Mouse (Mus musculus) kidney, embryonic 14.5 days (tissue): ENCODE measurements around the gene Izumo2. TPM values are rescaled to one million over a fixed set of nuclear protein-coding genes. Genes with fewer than 3 reads are reported as not detected.
A peak's percentile ranks its signal among the peaks of the same experiment; 100 is the strongest.

Source experiments
- ATAC-seq: fragments of 200-750 bp; cut with Nextera tagmentation; 2 replicates; pipeline ENCODE4 v1.8.0; 2017; ENCODE audit warnings: moderate number of reproducible peaks, mild to moderate bottlenecking, moderate TSS enrichment, moderate library complexity; ENCODE audit not compliant: low FRiP score, low TSS enrichment
- H3K27ac ChIP-seq: fragments of 300-500 bp; sonication (generic); 2 replicates; pipeline ENCODE4 v1.5.1; 2014; ENCODE audit warnings: low read depth, mild to moderate bottlenecking, low read length, moderate library complexity, mixed read lengths
- H3K27me3 ChIP-seq: fragments of 300-500 bp; sonication (generic); 2 replicates; pipeline ENCODE4 v1.6.1; 2014; ENCODE audit warnings: mild to moderate bottlenecking, low read length; ENCODE audit not compliant: control insufficient read depth, insufficient read depth
- H3K36me3 ChIP-seq: fragments of 300-500 bp; sonication (generic); 2 replicates; pipeline ENCODE4 v1.6.1; 2014; ENCODE audit warnings: low read length, mixed read lengths; ENCODE audit not compliant: control insufficient read depth, insufficient read depth
- H3K4me1 ChIP-seq: fragments of 300-500 bp; sonication (generic); 2 replicates; pipeline ENCODE4 v1.6.1; 2014; ENCODE audit warnings: low read length, mixed read lengths; ENCODE audit not compliant: control insufficient read depth, insufficient read depth
- H3K4me2 ChIP-seq: fragments of 300-500 bp; sonication (generic); replicated peaks from 2 replicates; pipeline ENCODE4 v1.6.1; 2014; ENCODE audit warnings: low read depth, mild to moderate bottlenecking, low read length
- H3K4me3 ChIP-seq: fragments of 300-500 bp; sonication (generic); 2 replicates; pipeline ENCODE4 v1.5.1; 2014; ENCODE audit warnings: mild to moderate bottlenecking, low read length
- H3K9ac ChIP-seq: fragments of 300-500 bp; sonication (generic); 2 replicates; pipeline ENCODE4 v1.6.1; 2014; ENCODE audit warnings: low read depth, mild to moderate bottlenecking, low read length, moderate library complexity
- H3K9me3 ChIP-seq: fragments of 300-500 bp; sonication (generic); 2 replicates; pipeline ENCODE4 v1.6.1; 2016; ENCODE audit warnings: low read length; ENCODE audit not compliant: control insufficient read depth
- WGBS: fragments of 180-500 bp; shearing (Covaris S2); extraction: QIAGEN DNeasy Blood & Tissue Kit; methylation state at CpG from one replicate; pipeline ENCODE4 v1.1.7; 2014; 5-methylcytosine and 5-hydroxymethylcytosine counted together
- polyA plus RNA-seq: library from polyadenylated mRNA; unstranded; fragments of >200 nt; fragmentation: Nextera tagmentation; extraction: Ambion mirVana; gene quantifications from 2 replicates; pipeline ENCODE4 v1.2.1, GENCODE M21; 2014

The Izumo2 gene
- polyA plus RNA-seq, 1 experiment from 2014 or later = not detected

GRCm38 (mm10) chr7:44670803-44671202 lies 37.7 kb upstream of the Izumo2 start, which contains the start of gene Myh14:
Gene Myh14 (minus strand): TSS chr7:44670843.
- 0 out of 2 replicates have a peak within 1 kb of the TSS, but pooled peaks have one; percentile 12 for H3K9ac ChIP-seq
- WGBS = 0% methylated on average over 23 of the region's 23 CpGs
- 0 out of 2 replicates have a peak, but pooled peaks cover 3% of the 10 kb centered on the region for H3K9me3 ChIP-seq
- no peaks in the 10 kb centered on the region for H3K4me1 ChIP-seq
- peak within 1 kb of the TSS; percentile 50 for H3K4me2 ChIP-seq
- ATAC-seq = peak; percentile 97
- H3K27me3 ChIP-seq = peaks cover 15% of the 10 kb centered on the region
- no peak within 1 kb of the TSS for H3K27ac ChIP-seq
- H3K4me3 ChIP-seq = peak within 1 kb of the TSS; percentile 24
- H3K36me3 ChIP-seq = no peaks in the 10 kb centered on the region

DNA sequence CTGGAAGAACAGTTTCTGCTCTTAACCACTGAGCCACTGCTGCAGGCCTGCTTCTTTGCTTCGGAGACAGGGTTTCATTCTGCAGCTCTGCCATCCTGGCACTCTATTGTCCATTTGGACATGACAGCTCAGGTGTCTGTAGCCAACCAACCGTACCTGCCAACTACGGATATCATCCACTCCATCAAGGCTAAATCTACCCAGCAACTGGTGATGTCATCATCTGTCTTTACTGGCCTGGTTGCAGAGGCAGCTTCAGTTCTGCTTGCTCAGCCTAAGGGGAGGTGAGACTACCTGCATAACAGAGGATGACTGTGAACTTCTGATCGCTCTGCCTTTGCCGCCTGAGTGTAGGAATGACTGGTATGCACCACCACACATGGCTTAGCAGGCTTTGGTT lies 36.3 kb upstream of the Izumo2 start:
- Histone ChIP-seq H3K9me3 (0 out of 2 replicates have a peak, but pooled peaks cover 3% of the 10 kb centered on the region), H3K4me1 (no peaks in the 10 kb centered on the region), H3K27ac (no peak overlapping the region), H3K4me3 (no peak overlapping the region), H3K36me3 (no peaks in the 10 kb centered on the region), H3K9ac (no peak overlapping the region), H3K27me3 (peaks cover 15% of the 10 kb centered on the region), H3K4me2 (no peak overlapping the region)
- WGBS = 66% methylated on average over 5 of the region's 5 CpGs
- ATAC-seq = no peak

- H3K9ac ChIP-seq = no peak overlapping the region
- H3K4me2 ChIP-seq = no peak overlapping the region
- no peak overlapping the region for H3K4me3 ChIP-seq
- 80% methylated on average over 4 of the region's 4 CpGs for WGBS
- 0 out of 2 replicates have a peak, but pooled peaks cover 3% of the 10 kb centered on the region for H3K9me3 ChIP-seq
- no peak for ATAC-seq
- no peaks in the 10 kb centered on the region for H3K36me3 ChIP-seq
- H3K27me3 ChIP-seq = peaks cover 10% of the 10 kb centered on the region; the same call in 1 of the 2 replicates
- H3K4me1 ChIP-seq = no peaks in the 10 kb centered on the region
- H3K27ac ChIP-seq = no peak overlapping the region
Measured at GRCm38 (mm10) chr7:44674511-44674910, 34.0 kb upstream of the Izumo2 start.

DNA sequence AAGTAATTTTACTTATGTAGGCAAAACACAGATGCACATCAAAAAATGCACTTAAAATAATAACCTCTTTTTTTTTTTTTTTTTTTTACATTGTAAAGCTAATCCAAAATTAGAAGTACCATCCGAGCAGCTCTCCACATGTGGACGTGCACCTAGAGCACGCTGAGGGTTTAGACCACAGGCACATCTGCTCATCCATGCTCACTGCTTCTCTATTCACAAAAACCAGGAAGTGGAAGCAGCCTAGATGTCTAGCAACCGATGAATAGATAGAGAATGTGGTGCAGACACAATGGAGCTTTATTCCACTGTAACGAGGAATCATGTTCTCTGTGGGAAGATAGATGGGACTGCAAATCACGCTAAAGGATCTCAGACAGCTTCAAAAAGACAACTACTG lies 33.4 kb upstream of the Izumo2 start:
- Histone ChIP-seq H3K27ac (no peak overlapping the region), H3K27me3 (peaks cover 10% of the 10 kb centered on the region; the same call in 1 of the 2 replicates), H3K36me3 (no peaks in the 10 kb centered on the region), H3K4me1 (no peaks in the 10 kb centered on the region), H3K9ac (no peak overlapping the region), H3K9me3 (0 out of 2 replicates have a peak, but pooled peaks cover 3% of the 10 kb centered on the region), H3K4me2 (no peak overlapping the region), H3K4me3 (no peak overlapping the region)
- 85% methylated on average over 6 of the region's 6 CpGs for WGBS
- ATAC-seq = no peak

DNA sequence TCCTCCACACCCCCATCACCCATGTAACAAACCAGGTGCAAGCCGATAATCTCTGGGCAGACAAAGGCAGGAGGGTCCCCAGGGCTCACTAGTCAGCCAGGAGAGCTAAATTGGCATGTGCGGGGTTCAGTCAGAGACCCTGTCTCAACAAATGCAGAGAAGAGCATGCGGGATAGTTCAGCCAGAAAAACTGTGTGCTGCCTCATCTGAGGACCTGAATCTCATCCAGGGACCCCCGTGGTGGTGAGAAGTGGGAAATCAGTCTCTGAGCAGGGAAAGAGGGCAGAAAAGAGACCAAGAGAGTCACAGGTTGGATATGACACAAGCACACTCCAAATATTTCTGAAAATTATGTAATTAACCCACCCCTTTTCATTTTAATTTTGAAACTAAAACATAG lies 32.4 kb upstream of the Izumo2 start:
- WGBS = 64% methylated on average over 4 of the region's 4 CpGs
- Histone ChIP-seq H3K27me3 (peaks cover 3% of the 10 kb centered on the region; the same call in 1 of the 2 replicates), H3K36me3 (no peaks in the 10 kb centered on the region), H3K4me2 (no peak overlapping the region), H3K4me3 (no peak overlapping the region), H3K4me1 (no peaks in the 10 kb centered on the region), H3K27ac (no peak overlapping the region), H3K9me3 (0 out of 2 replicates have a peak, but pooled peaks cover 3% of the 10 kb centered on the region), H3K9ac (no peak overlapping the region)
- no peak for ATAC-seq

- H3K27ac ChIP-seq = no peak overlapping the region
- H3K4me3 ChIP-seq = no peak overlapping the region
- no peak overlapping the region for H3K9ac ChIP-seq
- ATAC-seq = no peak
- 0 out of 2 replicates have a peak, but pooled peaks cover 3% of the 10 kb centered on the region for H3K27me3 ChIP-seq
- no peaks in the 10 kb centered on the region for H3K4me1 ChIP-seq
- 0 out of 2 replicates have a peak, but pooled peaks cover 3% of the 10 kb centered on the region for H3K9me3 ChIP-seq
- 52% methylated on average over 2 of the region's 2 CpGs for WGBS
- no peaks in the 10 kb centered on the region for H3K36me3 ChIP-seq
- H3K4me2 ChIP-seq = no peak overlapping the region
Measured at GRCm38 (mm10) chr7:44676611-44677010, 31.9 kb upstream of the Izumo2 start.

- no peak for ATAC-seq
- Histone ChIP-seq H3K4me2 (no peak overlapping the region), H3K27me3 (no peaks in the 10 kb centered on the region), H3K9me3 (no peaks in the 10 kb centered on the region), H3K4me1 (no peaks in the 10 kb centered on the region), H3K4me3 (no peak overlapping the region), H3K36me3 (no peaks in the 10 kb centered on the region), H3K27ac (no peak overlapping the region), H3K9ac (no peak overlapping the region)
- 75% methylated on average over 8 of the region's 8 CpGs for WGBS
Measured at GRCm38 (mm10) chr7:44683656-44684055, 24.9 kb upstream of the Izumo2 start.

DNA sequence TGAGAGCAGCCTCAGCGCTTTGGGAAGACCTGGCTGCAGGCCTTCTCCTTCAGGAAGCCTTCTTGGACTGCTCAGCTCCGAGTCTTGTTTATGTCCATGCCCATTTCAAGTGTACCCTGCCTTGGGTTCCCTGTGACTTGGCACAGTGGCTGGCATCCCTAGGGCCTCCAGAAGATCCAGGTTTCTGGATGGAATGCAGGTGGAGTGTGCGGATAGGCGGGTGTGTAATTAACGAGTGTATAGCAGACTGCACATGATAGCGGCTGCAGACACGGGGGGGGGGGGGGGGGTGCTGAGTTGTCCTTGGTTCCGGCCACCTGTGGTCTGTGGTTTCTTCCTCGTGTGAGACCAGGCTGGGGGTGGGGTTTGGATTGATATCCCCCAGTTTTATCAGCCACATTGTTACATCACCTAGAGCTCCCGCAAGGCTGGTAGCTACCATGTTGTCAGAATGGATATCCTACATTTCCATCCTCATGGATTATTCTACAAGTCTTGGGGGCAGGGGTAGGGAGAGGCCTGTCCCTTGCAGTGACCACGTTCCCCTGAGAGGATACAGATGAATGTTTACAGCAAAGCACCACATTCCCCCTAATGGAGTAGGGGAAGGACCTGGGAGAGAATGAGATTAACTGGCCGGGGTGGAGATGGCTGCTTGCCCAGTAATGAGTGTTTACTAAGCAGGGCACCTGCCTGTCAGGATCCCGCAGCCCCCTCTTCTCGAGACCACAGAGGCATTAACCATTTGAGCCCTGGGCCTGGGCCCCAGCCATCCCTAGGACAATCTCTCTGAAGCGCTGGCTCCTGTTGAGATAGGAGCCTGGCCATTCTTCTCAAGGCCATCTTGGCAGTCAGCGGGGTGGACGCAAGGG lies 22.8 kb upstream of the Izumo2 start:
- 67% methylated on average over 17 of the region's 17 CpGs for WGBS
- Histone ChIP-seq H3K4me3 (no peak overlapping the region), H3K27ac (no peak overlapping the region), H3K27me3 (no peaks in the 10 kb centered on the region), H3K9me3 (no peaks in the 10 kb centered on the region), H3K4me1 (no peaks in the 10 kb centered on the region), H3K4me2 (no peak overlapping the region), H3K36me3 (no peaks in the 10 kb centered on the region), H3K9ac (no peak overlapping the region)
- ATAC-seq = no peak

- Histone ChIP-seq H3K9me3 (no peaks in the 10 kb centered on the region), H3K27ac (no peak overlapping the region), H3K9ac (no peak overlapping the region), H3K4me1 (no peaks in the 10 kb centered on the region), H3K4me2 (no peak overlapping the region), H3K4me3 (no peak overlapping the region), H3K27me3 (no peaks in the 10 kb centered on the region), H3K36me3 (no peaks in the 10 kb centered on the region)
- ATAC-seq = no peak
- 74% methylated on average over 3 of the region's 3 CpGs for WGBS
Measured at GRCm38 (mm10) chr7:44688890-44689289, 19.7 kb upstream of the Izumo2 start.
